Mouse (Mus musculus) CH12.LX (cell line): ENCODE measurements around the gene A530084C06Rik.

Source experiments
- BHLHE40 ChIP-seq: IDR thresholded peaks from 2 replicates; pipeline ENCODE4 v1.6.1; 2011; ENCODE audit warnings: mild to moderate bottlenecking, low read depth, low read length, improper control_type of control experiment
- CTCF ChIP-seq, 2 experiments: IDR thresholded peaks in 1 of 2; conservative IDR thresholded peaks in 1 of 2; 2 replicates each; pipeline ENCODE4 v1.5.1; 2011 to 2012; ENCODE audit warnings: low read depth in 2 of 2, low read length in 2 of 2, improper control_type of control experiment in 1 of 2, inconsistent platforms in 1 of 2, mild to moderate bottlenecking in 1 of 2, moderate library complexity in 1 of 2
- E2F4 ChIP-seq: IDR thresholded peaks from 2 replicates; pipeline ENCODE4 v1.6.1; 2011; ENCODE audit warnings: low read depth, low read length, improper control_type of control experiment; ENCODE audit not compliant: insufficient replicate concordance
- EP300 ChIP-seq: IDR thresholded peaks from 2 replicates; pipeline ENCODE4 v1.6.1; 2011; ENCODE audit warnings: low read length, improper control_type of control experiment
- MAX ChIP-seq: IDR thresholded peaks from 2 replicates; pipeline ENCODE4 v1.6.1; 2011; ENCODE audit warnings: low read length, improper control_type of control experiment
- UBTF ChIP-seq: IDR thresholded peaks from 2 replicates; pipeline ENCODE4 v1.6.1; 2012; ENCODE audit warnings: low read depth, mild to moderate bottlenecking, inconsistent platforms, low read length, improper control_type of control experiment, moderate library complexity
- USF1 ChIP-seq: IDR thresholded peaks from 2 replicates; pipeline ENCODE4 v1.6.1; 2014; ENCODE audit warnings: low read depth, mild to moderate bottlenecking, inconsistent platforms, low read length, improper control_type of control experiment

- TF ChIP-seq USF1, result no peak
- no peak for TF ChIP-seq EP300
- TF ChIP-seq CTCF (conservative IDR thresholded peaks at IDR 0.05 in 1 of 2, IDR thresholded peaks at IDR 0.05 in 1 of 2; ENCODE audit: low read depth in 2 of 2, low read length in 2 of 2), result no peak
- TF ChIP-seq UBTF, result no peak
- TF ChIP-seq MAX, result no peak
- no peak for TF ChIP-seq BHLHE40
- TF ChIP-seq E2F4, result no peak
Measured at GRCm38 (mm10) chr13:31603964-31604363, 44.8 kb upstream of the A530084C06Rik start.
